Mouse (Mus musculus): ENCODE results near the gene Mmp14.

Gene Mmp14

GRCm38 (mm10) chr14:54475941-54476844 lies 44.8 kb downstream of the Mmp14 start, which contains the start of gene Rem2:
Gene Rem2, plus strand, starts transcription at chr14:54476100.
- DNase-seq (ENCODE audit: low spot score) = peak; percentile 78

GRCm38 (mm10) chr14:54477172-54477909 lies 45.9 kb downstream of the Mmp14 start:
- DNase-seq (ENCODE audit: low spot score) = no peak

GRCm38 (mm10) chr14:54479451-54479920 lies 48.1 kb downstream of the Mmp14 start:
- DNase-seq (ENCODE audit: low spot score) = no peak

GRCm38 (mm10) chr14:54480673-54481072 lies 49.3 kb downstream of the Mmp14 start:
- DNase-seq (ENCODE audit: low spot score) = no peak

DNA sequence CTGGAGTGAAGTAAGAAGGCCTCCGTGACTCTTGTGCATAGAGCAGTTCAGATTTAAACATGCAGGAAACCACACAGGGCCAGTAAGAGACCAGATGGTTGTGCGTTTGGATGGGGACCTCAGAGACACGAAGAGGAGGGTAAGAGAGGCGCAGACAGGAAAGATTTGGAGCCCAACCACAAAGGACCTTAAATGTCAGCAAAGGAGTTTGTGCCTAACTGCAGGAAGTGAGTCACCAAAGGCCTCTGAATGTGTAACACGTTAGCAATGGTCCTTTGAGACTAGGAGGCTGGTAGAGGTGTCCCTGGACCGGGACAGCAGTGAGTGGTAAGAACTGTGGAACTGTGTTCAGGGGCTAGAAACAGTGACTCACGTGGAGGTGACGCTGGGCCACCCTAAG lies 50.0 kb downstream of the Mmp14 start:
- no peak for DNase-seq (ENCODE audit: low spot score)

DNA sequence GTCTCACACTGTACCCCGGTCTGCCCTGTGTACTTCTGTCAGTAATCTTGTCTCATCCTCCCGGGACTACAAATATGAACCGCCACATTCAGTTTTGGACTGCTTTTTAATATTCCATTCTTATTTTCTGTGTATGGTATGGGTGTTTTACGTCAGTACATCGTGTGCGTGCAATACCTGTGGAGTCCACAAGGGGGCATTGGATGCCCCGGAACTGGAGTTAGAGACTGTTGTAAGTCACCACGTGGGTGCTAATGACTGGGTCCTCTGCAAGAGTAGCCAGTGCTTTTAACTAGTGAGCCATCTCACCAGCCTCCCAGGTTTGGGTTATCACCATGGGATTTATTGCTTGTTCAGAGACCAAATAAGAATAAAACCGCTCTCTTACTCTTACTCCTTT lies 51.1 kb downstream of the Mmp14 start:
- no peak for DNase-seq (ENCODE audit: low spot score)

DNA sequence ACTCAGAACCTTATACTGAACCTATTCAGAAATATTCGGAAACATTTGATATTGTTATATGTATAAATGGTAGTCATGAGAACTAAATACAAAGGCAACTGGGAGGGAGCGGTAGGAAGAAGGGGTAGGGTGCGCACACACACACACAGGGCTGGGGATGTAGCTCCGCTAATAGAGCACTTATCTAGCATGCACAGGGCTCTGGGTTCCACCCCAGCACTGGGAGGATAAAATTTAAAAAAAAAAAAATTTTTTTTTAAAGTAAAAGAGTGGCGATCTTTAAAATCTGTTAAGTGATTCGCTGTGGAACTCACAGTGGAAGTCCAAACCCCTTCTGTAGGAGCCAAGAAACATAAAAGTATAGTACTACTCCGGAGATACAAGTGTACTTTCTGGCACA lies 54.5 kb downstream of the Mmp14 start:
- DNase-seq (ENCODE audit: low spot score) = no peak

DNA sequence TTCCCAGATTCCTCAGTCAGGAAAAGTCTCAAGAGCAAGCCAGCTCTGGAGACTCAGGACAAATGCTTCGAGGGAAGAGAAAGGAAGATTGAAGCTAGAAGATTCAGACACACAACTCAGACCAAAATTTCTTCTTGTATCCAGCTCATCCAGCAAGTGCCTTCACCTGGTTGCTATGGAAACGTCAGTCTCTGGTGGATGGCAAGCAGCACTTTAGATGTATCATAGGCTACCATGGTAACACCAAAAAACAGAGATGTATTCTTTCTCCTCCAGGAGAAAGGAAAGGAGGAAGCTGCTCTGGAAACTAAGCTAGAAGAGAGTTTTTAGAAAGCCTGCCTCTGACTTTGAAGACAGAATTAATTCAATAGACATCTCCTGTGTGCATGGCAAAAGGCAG lies 56.3 kb downstream of the Mmp14 start:
- no peak for DNase-seq (ENCODE audit: low spot score)

GRCm38 (mm10) chr14:54488350-54488749 lies 56.9 kb downstream of the Mmp14 start:
- no peak for DNase-seq (ENCODE audit: low spot score)

DNA sequence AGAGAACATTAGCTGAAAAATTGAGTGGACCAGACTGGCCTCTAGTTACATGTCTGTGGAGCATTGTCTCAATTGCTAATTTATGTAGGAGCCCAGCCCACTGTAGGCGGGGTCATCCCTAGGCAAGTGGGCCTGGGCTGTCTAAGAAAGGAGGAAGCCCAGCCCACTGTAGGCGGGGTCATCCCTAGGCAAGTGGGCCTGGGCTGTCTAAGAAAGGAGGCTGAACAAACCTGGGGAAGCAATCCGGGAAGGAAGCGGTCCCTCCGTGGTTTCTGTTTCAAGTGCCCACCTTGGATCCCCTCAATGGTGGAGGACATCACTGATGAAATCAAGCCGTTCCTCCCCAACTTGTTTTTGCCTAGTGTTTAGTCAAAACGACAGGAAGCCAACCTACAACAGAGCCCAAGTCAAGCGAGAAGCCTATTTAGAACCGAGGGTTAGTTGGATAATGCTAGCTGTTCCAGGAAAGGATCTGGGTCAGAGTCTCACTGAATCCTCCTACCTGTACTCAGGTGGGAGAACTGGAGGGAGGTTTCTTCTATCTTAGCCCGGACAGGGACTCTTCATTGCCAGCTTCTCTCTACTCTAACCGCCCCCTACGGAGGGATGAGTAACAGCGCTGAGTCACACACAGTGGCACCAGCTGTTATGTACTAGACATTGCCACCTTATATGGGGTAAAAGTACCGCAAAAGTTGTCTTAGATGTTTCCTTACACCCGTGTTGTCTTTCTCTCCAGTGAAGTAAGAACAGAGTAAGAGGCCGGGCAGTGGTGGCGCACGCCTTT lies 61.1 kb downstream of the Mmp14 start:
- no peak for DNase-seq (ENCODE audit: low spot score)

- DNase-seq (ENCODE audit: low spot score) = no peak
Measured at GRCm38 (mm10) chr14:54493236-54493635, 61.8 kb downstream of the Mmp14 start.

- DNase-seq (ENCODE audit: low spot score) = peak; percentile 79
Measured at GRCm38 (mm10) chr14:54494234-54494633, 62.8 kb downstream of the Mmp14 start.
